Mouse (Mus musculus): ENCODE measurements around the gene Hist1h4i.

GRCm38 (mm10) chr13:22039951-22040463 lies 1.2 kb downstream of the Hist1h4i start:
- no peak for TF ChIP-seq CTCF (IDR thresholded peaks at IDR 0.05; ENCODE audit: low read depth)
- no peak for TF ChIP-seq EP300 (IDR thresholded peaks at IDR 0.05; ENCODE audit: low read depth)
